In genomic region chr9:57130577-57131433, GRCm38 (mm10) we compare ENCODE assay signal across 8 mouse cellular contexts. TPM values are rescaled to one million over a fixed set of nuclear protein-coding genes. Genes with fewer than 3 reads are reported as not detected.
A peak's percentile ranks its signal among the peaks of the same experiment; 100 is the strongest.
DNase-seq lines count a peak whose midpoint lies in the region; ATAC-seq lines count a peak whose summit lies in the region.

Man2c1 (plus strand) TSS chr9:57130690.

- H3K27ac ChIP-seq in intestine, embryonic 14.5 days (ENCODE audit: low read depth), result peak within 1 kb of the TSS; percentile 94

- no peaks in the 10 kb centered on the region for H3K27me3 ChIP-seq in intestine, embryonic 14.5 days (replicated peaks; ENCODE audit: control insufficient read depth, insufficient read depth, low read length)

- peak within 1 kb of the TSS; percentile 84 for H3K4me3 ChIP-seq in intestine, embryonic 14.5 days (ENCODE audit: low read depth, low read length)

- H3K9me3 ChIP-seq in intestine, embryonic 14.5 days (ENCODE audit: control insufficient read depth, low read length), result no peaks in the 10 kb centered on the region

- ATAC-seq in intestine, embryonic 14.5 days (replicated peaks; ENCODE audit: low FRiP score, low TSS enrichment, low read depth), result peak; percentile 94

- H3K4me2 ChIP-seq in intestine, embryonic 14.5 days (ENCODE audit: low read length), result peak within 1 kb of the TSS; percentile 76

- H3K36me3 ChIP-seq in intestine, embryonic 14.5 days (ENCODE audit: control insufficient read depth, insufficient read depth, low read length), result peaks cover 49% of the 10 kb centered on the region

- peak within 1 kb of the TSS; percentile 80 for H3K9ac ChIP-seq in intestine, embryonic 14.5 days (ENCODE audit: low read length)

- peak; percentile 87 to 92 for DNase-seq in adrenal gland, adult 18-20 months (ENCODE audit: low spot score in 2 of 2)
- DNase-seq in embryo, embryonic 11 days, result peak; percentile 97
- peak; percentile 90 for DNase-seq in gastrocnemius, postnatal 25 days
- peak; percentile 95 for DNase-seq in intestine, embryonic 14.5 days (ENCODE audit: low spot score)
- DNase-seq in left cerebral cortex, postnatal 14 days (ENCODE audit: low spot score in 2 of 2), result peak; percentile 95 to 97
- DNase-seq in mesoderm, embryonic 11.5 days (ENCODE audit: low read depth, low spot score), result peak; percentile 94
- DNase-seq in right cerebral cortex, postnatal 36 days (ENCODE audit: low spot score in 2 of 2), result peak; percentile 93 to 95
- DNase-seq in yolk sac, embryonic 10.5 days (ENCODE audit: low spot score), result peak; percentile 92

- WGBS in intestine, embryonic 14.5 days, result under 1% methylated on average over 53 of the region's 58 CpGs

- peaks cover 17% of the 10 kb centered on the region; the same call in 1 of the 2 replicates for H3K4me1 ChIP-seq in intestine, embryonic 14.5 days (replicated peaks; ENCODE audit: control insufficient read depth, insufficient read depth, low read length)

- intact Hi-C loops in left cerebral cortex, postnatal 14 days (cut with DNase I), result loop anchor here (5.0 kb wide), 2 partner anchors 204 to 239 kb away; partner anchors contain the start of gene Snx33

RNA-seq across cellular contexts. Expression of gene Man2c1, which starts in this region (rescaled TPM):
- total RNA-seq in adrenal gland, adult 18-20 months (2021), result 100 to 1,000 TPM; 108 to 151 TPM
- 10 to 100 TPM; 27.6 to 29.0 TPM for total RNA-seq in gastrocnemius, postnatal 25 days (2021)
- polyA plus RNA-seq in intestine, embryonic 14.5 days (2014; fragmentation: Nextera tagmentation; extraction: Ambion mirVana), result 35.4 and 41.8 TPM in 2 replicates
- total RNA-seq in left cerebral cortex, postnatal 14 days (2021), result 100 to 1,000 TPM; 112 to 126 TPM

Comparison
In these comparisons a context has a peak if more than half of its experiments do, and no peak if none do; other contexts are left out.
1. Peak in every context shown above with its lines: DNase-seq, ATAC-seq, H3K4me3 ChIP-seq and H3K27ac ChIP-seq.